Mouse (Mus musculus) kidney, postnatal 25 days (tissue): ENCODE measurements around the gene Olfr959.

Experiments used
- DNase-seq, 2 experiments: peaks; one replicate each; pipeline ENCODE4 v3.0.0; 2021; ENCODE audit warnings: mixed read lengths in 2 of 2

Gene Olfr959

DNA sequence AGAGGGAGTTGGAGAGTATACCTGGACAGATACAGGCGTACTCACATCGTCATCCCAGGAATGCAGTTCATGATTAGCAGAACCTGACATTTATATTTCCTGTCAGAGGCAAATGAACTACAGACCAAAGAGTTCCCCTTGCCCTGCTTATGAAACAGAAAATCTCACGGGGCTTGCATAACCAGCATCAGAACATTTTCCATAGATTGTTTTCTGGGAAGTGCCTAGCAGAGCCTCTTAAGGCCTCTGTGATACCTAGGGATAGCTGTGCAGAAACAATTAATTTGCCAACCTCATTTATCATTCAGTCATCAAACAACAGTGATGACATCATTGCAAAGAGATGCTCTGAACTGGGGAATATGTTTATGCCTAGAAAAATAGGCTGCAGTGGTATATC lies at the start of gene Olfr959:
TSS of gene Olfr959 (minus strand) at position 101 of the 400 bp plus-strand sequence.
- no peak for DNase-seq

DNA sequence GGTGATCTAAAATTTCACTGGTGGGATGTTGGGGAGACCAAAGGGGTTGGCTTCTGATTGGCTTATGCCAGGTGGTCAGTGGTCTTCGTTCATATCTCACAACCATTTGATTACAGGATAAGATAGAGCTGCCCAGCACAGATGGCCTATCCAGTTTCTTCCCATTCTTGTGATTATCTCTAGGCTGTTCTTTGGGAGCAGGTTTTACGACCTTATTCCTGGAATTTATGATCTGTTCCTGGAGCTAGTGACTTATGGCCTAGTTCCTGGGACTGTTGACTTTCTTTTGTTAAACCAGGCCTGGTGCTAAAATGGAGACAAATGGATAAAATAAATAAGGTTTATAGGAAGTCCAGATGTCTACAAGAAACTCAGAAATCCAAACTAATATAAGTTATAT lies 49.3 kb upstream of the Olfr959 start:
- DNase-seq = no peak

DNA sequence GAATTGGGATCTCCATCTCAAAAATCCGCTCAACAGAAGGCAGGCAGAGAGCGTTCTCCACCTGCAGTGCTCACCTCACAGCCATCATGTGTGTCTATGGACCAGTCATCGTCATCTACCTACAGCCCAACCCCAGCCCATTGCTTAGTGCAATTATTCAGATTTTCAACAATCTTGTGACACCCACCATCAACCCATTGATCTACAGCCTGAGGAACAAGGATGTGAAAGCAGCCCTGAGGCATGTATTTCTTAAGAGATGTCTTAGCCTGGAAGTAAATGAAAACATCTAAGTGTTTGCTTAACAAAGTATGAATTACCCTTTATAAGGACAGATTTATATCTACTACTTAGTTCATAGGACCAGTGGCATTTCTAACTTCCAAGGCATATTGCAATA lies 48.4 kb upstream of the Olfr959 start:
- no peak for DNase-seq

DNA sequence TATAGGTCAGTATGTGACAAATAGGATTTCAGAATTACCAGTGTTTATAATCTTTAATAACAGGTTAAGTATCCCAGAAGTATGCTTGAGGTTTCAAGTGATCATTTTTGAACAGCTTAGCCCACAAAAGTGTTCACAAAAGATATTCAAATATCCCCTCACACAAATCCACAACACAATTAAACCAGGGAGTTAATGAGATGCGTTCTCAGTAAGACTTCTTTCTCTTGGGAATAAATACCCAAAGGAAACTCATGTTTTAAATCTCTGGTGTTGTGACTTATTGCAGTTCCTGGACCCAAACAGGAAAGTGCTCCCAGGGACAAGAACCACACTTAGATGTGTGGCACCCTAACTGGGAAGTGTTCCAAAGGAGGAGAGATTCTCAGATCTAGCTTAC lies 45.7 kb upstream of the Olfr959 start, which contains the start of gene Olfr960:
TSS of gene Olfr960 (plus strand) at position 301 of the 400 bp plus-strand sequence.
- DNase-seq = no peak

DNA sequence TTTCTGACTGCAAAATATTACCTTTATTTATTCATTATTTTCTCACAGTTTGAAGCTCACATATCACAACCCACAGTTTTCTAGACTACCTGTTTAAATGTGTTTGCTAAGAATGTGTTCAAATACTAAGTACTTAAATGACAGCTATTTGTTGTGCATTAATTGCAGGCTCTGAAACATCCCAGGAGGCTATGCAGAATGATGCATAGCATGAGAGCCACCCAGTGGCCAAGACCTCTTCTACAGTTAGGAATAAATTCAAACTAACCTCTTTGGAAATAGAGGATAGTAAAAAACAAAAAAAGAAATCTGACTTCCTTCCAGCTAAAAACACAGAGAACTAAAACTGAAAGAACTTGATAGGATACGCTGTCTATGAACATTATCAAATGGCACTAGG lies 36.6 kb upstream of the Olfr959 start:
- peak in 1 of 2 experiments; percentile 14 for DNase-seq

DNA sequence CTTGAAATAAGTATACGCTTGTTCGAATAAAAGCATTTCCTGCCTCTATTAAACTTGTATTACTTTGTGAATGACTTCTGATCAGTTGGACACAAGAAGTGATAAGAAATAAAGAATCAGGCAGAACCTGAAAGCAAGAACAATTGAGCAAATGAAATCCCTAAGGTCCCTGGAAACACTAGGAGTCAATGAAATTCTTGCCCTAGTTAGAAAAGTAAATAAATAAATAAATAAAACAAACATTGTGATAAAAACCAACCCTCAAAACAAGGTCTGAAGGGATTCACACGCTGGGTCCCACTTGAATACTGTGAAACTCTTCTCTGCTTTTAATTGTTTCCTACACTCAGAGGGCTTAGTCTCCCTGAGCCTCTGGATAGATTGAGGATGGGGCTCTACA lies 35.0 kb upstream of the Olfr959 start, which contains the start of gene Olfr148:
TSS of gene Olfr148 (plus strand) at position 301 of the 400 bp plus-strand sequence.
- no peak for DNase-seq

DNA sequence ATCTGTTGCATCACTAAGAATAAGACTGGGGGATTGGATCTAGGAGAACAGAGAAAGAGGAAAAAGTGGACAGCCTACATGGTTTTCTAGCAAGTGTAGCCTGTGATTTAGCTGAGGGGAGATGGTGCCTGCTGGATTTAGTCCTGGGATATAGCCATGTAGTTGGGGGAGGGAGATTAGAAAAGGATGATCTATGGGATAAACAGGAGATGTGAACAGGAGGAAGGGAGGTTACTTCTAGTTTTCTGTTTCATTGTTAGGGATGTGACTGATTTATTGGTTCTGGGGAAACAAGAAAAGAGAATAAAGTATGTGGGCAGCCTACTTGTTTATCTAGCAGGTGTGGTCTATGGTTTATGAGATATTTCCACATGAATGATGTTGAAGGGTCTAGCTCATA lies 33.1 kb upstream of the Olfr959 start:
- DNase-seq = no peak

DNA sequence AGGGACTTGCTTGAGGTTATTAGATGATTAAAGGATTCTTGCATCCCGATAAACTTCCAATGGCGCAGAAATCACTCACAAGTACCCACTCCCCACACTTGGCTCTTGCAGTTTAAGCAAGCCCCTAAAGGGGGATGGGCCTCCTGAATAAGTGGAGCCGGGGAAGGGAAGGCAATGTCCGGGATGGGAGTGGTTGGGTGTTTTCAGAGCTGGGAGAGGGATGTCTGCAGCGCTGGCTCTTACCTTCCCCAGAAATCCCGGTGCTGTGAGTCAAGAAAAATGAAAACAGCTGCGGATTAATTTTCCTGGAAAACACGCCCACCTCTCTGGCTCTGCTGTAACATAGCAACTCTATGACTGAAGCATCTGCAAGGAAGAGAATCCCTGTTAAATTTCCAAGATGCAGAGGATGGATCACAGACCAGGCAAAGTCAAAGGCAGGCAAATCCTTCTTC lies 28.7 kb upstream of the Olfr959 start, which contains the start of gene AW551984:
TSS of gene AW551984 (minus strand) at position 405 of the 455 bp plus-strand sequence.
- DNase-seq = no peak

DNA sequence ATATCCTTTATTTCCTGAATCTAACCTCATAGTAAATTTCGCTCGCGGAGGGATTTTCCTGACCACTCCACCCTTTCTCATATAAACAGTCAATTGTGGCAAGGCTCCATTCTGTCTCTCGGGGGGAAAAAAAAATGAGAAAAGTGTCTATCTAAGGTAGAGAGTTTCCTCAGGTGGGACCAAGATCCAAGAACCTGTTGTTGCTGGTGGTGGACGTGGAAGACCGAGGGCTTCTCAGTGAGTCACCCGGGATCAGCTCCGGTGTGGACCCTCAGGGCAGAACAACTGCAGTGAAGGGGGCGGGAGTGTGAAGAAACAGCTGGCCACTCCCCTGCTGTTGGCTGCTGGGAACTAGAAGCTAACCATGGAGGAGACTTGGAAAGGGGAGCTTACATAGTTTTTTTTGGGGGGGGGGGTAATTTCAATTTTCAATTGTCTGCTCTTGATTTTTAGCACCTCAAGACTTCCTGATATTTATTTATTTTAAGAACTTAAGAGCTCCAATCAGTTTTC lies 28.0 kb upstream of the Olfr959 start:
- no peak for DNase-seq

DNA sequence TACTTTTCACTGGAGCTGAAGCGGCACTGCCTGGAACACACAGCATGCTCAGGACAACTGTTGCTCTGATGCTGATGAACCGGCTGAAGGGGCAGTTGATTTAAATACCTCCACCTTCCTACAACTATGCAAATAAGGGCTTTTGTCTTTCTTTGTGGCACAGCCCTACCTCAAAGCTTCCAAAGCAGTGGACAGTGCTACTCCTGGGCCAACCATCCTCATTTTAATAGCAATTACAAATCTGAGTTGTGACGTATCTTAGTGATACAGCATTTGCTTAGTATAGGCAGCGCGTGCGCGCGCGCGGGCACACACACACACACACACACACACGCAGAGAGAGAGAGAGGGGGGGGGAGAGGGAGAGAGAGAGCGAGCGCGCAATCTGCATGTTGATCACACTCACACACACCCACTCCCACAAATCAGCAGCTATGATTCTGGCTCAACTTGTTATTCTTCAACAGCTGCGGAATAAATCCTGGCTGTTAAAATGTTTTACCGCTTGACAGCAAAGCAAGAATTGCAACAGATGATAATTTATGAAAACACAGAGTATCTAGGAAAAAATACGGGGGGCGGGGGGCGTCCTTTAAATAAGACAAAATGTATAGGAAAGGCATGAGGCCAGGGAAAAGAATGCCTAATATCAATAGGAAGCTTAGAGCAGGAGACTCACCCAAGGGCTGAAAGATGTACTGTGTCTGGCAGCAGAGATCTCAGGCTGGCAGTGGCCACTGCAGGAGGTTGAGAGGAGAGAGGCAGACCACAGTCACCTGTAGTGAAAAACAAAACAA lies 27.4 kb upstream of the Olfr959 start:
- no peak for DNase-seq

DNA sequence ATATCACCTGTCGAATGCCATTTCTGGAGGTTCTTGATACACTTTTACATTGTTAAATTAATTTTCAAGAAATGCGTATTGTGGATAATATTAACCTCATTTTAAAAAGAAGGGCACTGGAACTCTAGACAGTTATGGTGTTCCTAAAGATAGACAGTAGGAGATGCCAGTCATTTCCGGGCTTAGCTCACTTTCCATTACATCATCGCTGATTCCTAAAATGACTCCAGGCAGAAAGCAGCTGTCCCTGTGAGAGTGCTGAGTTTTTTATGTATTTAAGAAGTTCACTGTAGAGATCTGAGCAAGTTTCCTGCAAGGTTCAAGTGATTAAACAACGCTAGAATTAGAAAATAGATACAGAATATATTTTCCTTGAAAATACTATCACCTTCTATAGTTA lies 1.7 kb upstream of the Olfr959 start:
- no peak for DNase-seq

DNA sequence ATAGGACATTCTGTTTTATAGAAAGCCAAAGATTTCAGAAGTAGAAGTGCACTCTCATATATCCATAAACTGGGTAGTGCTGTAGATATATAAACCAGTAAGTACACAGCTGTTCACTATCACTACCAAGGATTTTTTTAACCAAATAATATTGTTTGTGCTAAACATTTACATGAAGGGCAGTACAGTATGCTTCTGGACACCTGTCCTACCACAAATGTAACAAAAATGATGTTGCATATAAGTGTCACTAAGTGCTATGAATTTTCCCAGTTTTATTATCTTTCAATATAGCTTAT lies 17.1 kb downstream of the Olfr959 start:
- DNase-seq = no peak

DNA sequence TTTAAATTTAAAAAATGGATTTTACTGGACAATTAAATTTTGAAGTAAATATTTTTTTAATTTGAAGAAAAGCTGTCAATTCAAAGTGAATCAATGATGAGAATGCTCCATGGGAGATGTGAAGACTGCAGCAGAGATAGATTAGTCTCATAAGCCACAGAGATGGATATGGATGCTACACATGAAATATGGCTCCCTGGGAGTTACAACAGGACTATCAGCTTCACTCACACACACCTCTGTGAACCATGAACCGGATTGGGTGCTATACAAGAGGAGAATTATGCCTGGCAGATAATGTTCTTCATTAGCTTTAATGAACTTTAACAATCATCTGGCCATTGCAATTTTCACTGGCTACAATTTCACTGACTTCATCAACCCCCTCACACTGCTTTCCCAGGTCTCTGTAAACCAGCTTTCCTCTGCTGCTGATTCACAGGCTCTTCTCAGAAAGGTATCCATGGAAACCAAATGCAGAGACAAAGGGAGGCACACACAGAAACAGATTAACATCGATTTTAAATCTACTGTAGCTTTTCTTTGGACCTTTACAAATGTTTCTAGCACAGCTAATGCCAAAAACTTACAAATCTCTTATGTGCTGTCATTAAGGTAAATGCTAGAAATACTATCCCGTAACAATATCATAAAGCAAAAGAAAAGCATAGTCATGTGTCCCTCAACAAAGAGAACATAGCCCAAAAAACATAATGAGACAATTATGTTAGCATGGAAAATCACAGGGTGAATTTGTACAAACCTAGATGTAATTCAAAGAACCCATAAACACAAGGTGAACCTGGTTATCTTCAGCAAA lies 17.6 kb downstream of the Olfr959 start:
- no peak for DNase-seq

DNA sequence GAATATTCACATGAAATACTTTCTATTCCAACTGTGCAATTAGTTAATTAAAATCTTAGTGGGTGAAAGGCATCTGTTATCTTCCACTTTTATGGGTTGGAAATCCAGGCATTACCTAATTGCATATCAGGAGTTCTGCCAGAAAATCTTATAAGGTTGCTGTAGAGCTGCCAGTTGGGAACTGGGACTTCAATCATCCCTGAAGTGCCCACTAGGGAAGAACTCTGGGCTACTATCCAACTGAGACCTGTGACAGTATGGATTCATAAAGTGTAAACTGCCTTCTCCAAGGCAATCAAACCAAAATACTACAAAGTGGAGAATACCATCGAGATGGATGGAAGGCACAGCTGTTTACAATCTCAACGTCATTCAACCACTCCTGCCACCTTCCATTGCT lies 21.4 kb downstream of the Olfr959 start, which contains the start of gene Olfr958:
TSS of gene Olfr958 (minus strand) at position 109 of the 400 bp plus-strand sequence.
- DNase-seq = no peak

DNA sequence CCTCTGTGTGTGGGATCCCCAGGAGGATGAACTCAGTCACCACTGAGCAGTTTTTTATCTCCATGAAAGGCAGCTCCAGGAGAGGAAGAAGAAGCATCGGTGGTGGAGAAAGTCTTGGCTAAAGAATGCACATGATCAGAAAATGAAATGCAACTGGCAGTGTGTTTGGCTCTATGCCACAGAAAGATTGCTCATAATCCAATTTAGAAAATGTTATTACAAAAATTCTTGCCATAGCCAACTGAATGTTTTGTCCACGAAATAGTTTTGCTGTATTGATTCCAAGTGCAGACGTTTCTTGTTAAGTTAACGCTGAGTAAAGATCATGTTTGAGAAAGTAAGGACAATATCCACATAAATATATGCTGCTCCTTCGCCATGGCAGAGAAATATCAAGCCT lies 24.6 kb downstream of the Olfr959 start:
- DNase-seq = no peak

DNA sequence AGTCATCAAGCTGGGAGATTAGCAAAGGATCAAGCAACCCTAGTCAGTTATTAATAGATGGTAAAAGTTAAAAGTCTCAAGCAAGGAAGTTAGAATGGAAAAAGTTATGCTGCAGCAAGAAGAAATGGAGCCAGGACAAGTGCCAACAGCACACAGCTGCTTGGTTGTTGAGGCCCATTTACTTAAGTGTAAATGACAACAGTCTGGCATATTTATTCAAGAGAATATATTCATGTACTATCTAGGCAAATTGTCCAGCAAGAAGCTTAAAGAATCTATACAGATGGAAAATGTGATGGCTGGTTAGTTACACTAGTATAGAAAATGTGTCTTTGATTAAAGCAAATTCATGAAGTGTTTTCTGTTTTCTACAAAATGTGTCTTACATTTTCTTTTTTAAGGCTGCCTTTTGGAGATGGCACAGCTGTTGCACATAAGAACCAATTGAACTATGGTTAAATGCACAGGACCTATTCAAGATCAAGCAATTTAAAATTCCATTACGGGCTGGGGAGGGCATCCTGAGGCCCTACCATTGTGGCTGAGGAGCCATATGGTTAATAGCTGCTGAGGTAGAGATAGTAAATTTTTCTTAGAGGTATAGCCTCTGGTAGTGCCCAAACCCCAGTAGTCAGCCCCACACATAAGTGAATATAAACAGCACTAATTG lies 51.6 kb downstream of the Olfr959 start:
- DNase-seq = no peak
